Mouse (Mus musculus) stomach, embryonic 16.5 days (tissue): ENCODE data around the gene Spon1. TPM values are rescaled to one million over a fixed set of nuclear protein-coding genes. Genes with fewer than 3 reads are reported as not detected.

ENCODE experiments used
- ATAC-seq: fragments of 200-750 bp; cut with Nextera tagmentation; 2 replicates; pipeline ENCODE4 v1.8.0; 2017; ENCODE audit warnings: moderate number of reproducible peaks, moderate TSS enrichment; ENCODE audit not compliant: insufficient read depth, low FRiP score
- H3K27ac ChIP-seq: fragments of 300-500 bp; sonication (generic); 2 replicates; pipeline ENCODE4 v1.5.1; 2014; ENCODE audit warnings: low read length
- H3K27me3 ChIP-seq: fragments of 300-500 bp; sonication (generic); 2 replicates; pipeline ENCODE4 v1.6.1; 2014; ENCODE audit warnings: low read length, control low read depth, mixed read lengths; ENCODE audit not compliant: control insufficient read depth, insufficient read depth
- H3K36me3 ChIP-seq: fragments of 300-500 bp; sonication (generic); 2 replicates; pipeline ENCODE4 v1.6.1; 2014; ENCODE audit warnings: low read length; ENCODE audit not compliant: control insufficient read depth, insufficient read depth
- H3K4me1 ChIP-seq: fragments of 300-500 bp; sonication (generic); 2 replicates; pipeline ENCODE4 v1.6.1; 2014; ENCODE audit warnings: low read length, control low read depth, mixed read lengths; ENCODE audit not compliant: control insufficient read depth, insufficient read depth
- H3K4me2 ChIP-seq: fragments of 300-500 bp; sonication (generic); 2 replicates; pipeline ENCODE4 v1.6.1; 2014; ENCODE audit warnings: low read depth, low read length, mixed read lengths
- H3K4me3 ChIP-seq: fragments of 300-500 bp; sonication (generic); replicated peaks from 2 replicates; pipeline ENCODE4 v1.5.1; 2014; ENCODE audit warnings: mild to moderate bottlenecking, low read length
- H3K9ac ChIP-seq: fragments of 300-500 bp; sonication (generic); 2 replicates; pipeline ENCODE4 v1.6.1; 2014; ENCODE audit warnings: low read length
- H3K9me3 ChIP-seq: fragments of 300-500 bp; sonication (generic); replicated peaks from 2 replicates; pipeline ENCODE4 v1.6.1; 2016; ENCODE audit warnings: low read length, control low read depth; ENCODE audit not compliant: control insufficient read depth
- WGBS: fragments of 180-500 bp; shearing (Covaris S2); extraction: QIAGEN DNeasy Blood & Tissue Kit; methylation state at CpG from one replicate; pipeline ENCODE4 v1.1.7; 2014; 5-methylcytosine and 5-hydroxymethylcytosine counted together
- polyA plus RNA-seq: library from polyadenylated mRNA; unstranded; fragments of >200 nt; fragmentation: Nextera tagmentation; extraction: Ambion mirVana; gene quantifications from 2 replicates; pipeline ENCODE4 v1.2.1, GENCODE M21; 2015

The Spon1 gene
- polyA plus RNA-seq, 1 experiment from 2014 or later = 17.8 TPM

DNA sequence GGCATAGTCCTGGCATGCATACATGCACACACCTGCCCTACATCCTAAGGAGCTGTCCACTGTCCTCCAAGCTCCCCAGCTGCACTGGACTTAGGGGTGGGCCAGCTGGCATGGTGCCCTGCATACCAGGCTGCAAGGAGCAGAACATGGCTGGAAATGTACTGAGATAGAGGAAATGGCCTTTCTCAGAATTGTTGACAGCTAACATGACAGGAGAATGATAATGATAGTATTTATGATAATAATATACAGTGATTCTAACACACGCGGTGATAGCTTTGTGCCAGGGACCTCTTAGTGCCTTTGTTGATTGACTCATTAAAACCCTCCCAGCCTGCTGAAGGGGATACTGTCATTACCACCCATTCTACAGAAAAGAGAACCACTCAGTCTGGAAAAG lies 54.4 kb downstream of the Spon1 start:
- H3K27ac ChIP-seq = no peak overlapping the region
- no peaks in the 10 kb centered on the region for H3K36me3 ChIP-seq
- no peak overlapping the region for H3K9ac ChIP-seq
- no peaks in the 10 kb centered on the region for H3K27me3 ChIP-seq
- ATAC-seq = peak; percentile 28; the same call in 1 of the 2 replicates
- no peak overlapping the region for H3K4me3 ChIP-seq
- peaks cover 6% of the 10 kb centered on the region; the same call in 1 of the 2 replicates for H3K4me1 ChIP-seq
- H3K9me3 ChIP-seq = no peaks in the 10 kb centered on the region
- 57% methylated on average over 2 of the region's 2 CpGs for WGBS
- no peak overlapping the region for H3K4me2 ChIP-seq

DNA sequence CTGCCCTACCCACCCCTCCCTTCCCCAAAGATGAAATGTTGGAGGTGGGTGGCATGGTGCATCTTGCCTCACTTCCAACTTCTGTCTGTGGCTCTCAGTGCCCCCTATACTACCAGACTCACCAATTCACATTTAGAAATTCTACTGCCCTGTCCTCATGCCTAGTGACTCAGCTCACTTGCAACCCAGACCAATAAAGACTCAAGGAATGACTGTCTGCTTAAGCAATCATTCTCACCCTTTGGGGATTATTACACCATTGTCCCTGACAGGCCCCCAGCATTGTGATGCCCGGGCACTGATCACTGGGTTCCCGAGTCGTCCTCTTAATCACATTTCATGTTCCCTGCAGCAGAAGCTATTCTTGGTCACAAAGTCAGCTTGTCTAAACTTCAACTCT lies 57.2 kb downstream of the Spon1 start:
- H3K4me3 ChIP-seq = no peak overlapping the region
- WGBS = 47% methylated on average over 3 of the region's 3 CpGs
- no peak for ATAC-seq

DNA sequence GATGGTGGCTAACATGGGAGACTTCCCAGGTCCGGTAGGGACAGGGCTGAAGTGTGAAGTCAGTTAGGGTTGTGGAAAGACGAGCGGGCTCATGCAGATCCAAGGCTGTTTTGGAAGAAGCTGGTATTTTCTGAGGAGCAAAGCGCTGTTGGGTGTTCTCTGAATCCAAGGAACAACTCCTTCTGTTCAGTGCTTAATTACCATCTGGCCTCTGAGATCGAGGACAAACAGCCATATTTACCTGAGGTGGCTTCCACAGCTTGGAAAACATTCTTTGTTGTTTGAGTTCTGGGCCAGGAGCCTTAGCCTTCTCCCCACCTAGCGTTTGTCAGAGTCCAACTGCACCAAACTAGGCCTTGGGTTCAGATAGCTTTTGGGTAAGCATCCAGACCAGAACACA lies 58.9 kb downstream of the Spon1 start:
- H3K9me3 ChIP-seq = no peaks in the 10 kb centered on the region
- peaks cover 9% of the 10 kb centered on the region for H3K4me1 ChIP-seq
- no peaks in the 10 kb centered on the region for H3K27me3 ChIP-seq
- no peak overlapping the region for H3K9ac ChIP-seq
- no peak overlapping the region for H3K4me2 ChIP-seq
- H3K4me3 ChIP-seq = no peak overlapping the region
- no peaks in the 10 kb centered on the region for H3K36me3 ChIP-seq
- ATAC-seq = no peak
- WGBS = 85% methylated on average over 6 of the region's 6 CpGs
- no peak overlapping the region for H3K27ac ChIP-seq

More for the DNA sequence above, 57.2 kb downstream of the Spon1 start:
- H3K36me3 ChIP-seq = no peaks in the 10 kb centered on the region
- H3K4me2 ChIP-seq = no peak overlapping the region
- no peak overlapping the region for H3K9ac ChIP-seq
- H3K27me3 ChIP-seq = no peaks in the 10 kb centered on the region
- H3K4me1 ChIP-seq = peaks cover 9% of the 10 kb centered on the region
- H3K27ac ChIP-seq = no peak overlapping the region
- no peaks in the 10 kb centered on the region for H3K9me3 ChIP-seq

DNA sequence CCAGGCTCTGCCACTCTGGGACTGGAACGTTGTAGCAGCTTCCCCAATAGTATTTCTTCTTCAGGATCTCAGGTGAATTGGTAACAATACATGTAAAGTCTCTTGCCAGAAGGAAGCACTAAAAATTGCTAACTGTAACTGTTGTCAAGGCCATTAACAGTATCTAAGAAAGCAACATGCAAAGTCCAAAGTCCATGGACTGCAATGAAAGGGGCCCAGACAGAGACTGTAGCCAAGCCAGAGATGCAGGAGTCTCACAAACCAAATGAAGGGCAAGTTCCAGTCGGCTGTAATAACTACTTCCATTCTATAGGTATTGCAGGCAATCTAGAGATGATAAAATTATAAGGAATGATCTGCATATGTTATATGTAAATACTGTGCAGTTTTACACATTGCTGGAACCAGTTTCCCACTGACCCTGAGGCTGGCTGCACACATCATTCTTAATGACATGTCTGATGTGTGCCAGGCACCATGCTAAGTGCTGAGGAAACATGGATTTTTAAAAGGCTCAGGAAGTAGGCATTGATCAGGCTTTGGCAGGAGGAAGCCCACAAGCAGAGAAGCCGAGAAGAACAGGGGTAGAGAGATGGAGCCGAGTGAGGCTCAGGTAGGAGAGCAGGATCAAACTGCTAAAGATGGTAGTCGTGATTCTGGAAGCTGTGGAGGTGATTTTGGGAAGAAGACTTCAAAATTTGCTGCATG lies 59.9 kb downstream of the Spon1 start:
- Histone ChIP-seq H3K27me3 (no peaks in the 10 kb centered on the region), H3K9ac (no peak overlapping the region), H3K27ac (no peak overlapping the region), H3K4me2 (no peak overlapping the region), H3K9me3 (no peaks in the 10 kb centered on the region), H3K36me3 (no peaks in the 10 kb centered on the region), H3K4me3 (no peak overlapping the region), H3K4me1 (peaks cover 9% of the 10 kb centered on the region)
- WGBS = 54% methylated on average over 5 of the region's 5 CpGs
- peak; percentile 25; the same call in 1 of the 2 replicates for ATAC-seq

DNA sequence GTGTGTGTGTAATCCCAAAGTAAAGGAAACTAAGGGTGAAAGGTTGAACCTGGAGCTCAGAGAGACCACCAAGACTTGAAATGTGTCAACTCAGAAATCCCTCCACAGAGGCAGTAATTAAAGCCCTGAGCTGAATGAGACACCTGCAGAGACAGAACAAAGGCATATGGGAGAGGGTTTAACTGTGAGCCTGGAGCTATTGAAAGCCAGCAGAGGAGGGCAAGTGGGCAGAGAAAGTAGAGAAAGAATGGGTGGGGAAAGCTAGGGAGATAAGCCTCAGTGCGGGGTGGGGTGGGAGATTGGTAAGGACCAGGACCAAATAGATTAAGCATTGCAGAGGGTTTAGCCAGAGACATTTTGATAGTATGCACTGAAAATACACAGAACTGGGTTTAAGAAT lies 60.7 kb downstream of the Spon1 start:
- Histone ChIP-seq H3K27ac (no peak overlapping the region), H3K4me3 (no peak overlapping the region), H3K9ac (no peak overlapping the region), H3K27me3 (no peaks in the 10 kb centered on the region), H3K36me3 (no peaks in the 10 kb centered on the region), H3K9me3 (no peaks in the 10 kb centered on the region), H3K4me1 (peaks cover 9% of the 10 kb centered on the region), H3K4me2 (no peak overlapping the region)
- ATAC-seq = no peak
- 45% methylated on average over 1 of the region's 1 CpGs for WGBS

DNA sequence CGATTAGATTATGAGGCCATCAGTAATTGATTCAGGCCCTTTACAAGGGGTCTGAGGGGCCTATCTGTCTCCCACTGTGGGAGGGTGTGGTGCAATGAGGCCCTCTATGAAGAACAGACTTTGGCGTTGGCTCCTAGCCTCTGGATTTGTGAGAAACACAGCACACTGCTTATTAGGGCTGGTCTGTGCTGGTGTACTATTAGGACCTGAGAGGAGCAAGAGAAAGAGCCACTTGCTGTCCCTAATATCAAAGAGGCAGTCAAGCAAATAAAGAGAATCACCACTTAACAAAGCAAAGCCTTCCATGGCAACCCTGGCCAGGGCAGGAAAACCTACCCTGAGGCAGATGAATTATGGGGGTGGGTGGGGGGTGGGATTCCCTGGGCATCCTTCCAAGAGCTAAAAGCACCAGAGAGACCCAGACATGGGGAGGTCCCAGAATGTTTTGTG lies 62.3 kb downstream of the Spon1 start:
- ATAC-seq = peak; percentile 40; the same call in 1 of the 2 replicates
- Histone ChIP-seq H3K9ac (no peak overlapping the region), H3K27ac (no peak overlapping the region), H3K36me3 (no peaks in the 10 kb centered on the region), H3K4me3 (no peak overlapping the region), H3K9me3 (no peaks in the 10 kb centered on the region), H3K27me3 (no peaks in the 10 kb centered on the region), H3K4me1 (peaks cover 9% of the 10 kb centered on the region), H3K4me2 (no peak overlapping the region)
- WGBS = 53% methylated on average over 2 of the region's 2 CpGs

DNA sequence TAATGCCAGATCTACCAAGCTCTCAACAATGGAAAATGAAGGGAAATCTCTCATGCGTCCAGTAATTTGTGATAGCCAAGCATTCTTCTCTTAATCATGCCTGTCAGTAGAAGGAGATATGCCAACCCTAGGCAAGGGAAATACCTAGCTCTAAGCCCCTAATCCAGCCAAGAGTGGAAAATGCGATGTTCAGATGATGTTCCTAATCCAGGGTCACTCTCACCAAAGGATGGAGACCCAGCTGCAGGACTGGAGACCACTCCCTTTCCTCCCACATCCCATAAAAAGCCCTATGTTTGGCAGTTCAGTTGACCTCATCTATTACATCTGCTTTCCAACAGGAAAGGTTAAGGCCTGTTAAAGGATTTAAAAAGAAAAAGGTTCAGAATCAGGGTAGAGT lies 62.8 kb downstream of the Spon1 start:
- no peak overlapping the region for H3K27ac ChIP-seq
- H3K9me3 ChIP-seq = no peaks in the 10 kb centered on the region
- H3K36me3 ChIP-seq = no peaks in the 10 kb centered on the region
- H3K9ac ChIP-seq = no peak overlapping the region
- no peak overlapping the region for H3K4me2 ChIP-seq
- ATAC-seq = no peak
- H3K4me3 ChIP-seq = no peak overlapping the region
- peaks cover 9% of the 10 kb centered on the region for H3K4me1 ChIP-seq
- no peaks in the 10 kb centered on the region for H3K27me3 ChIP-seq
- 50% methylated on average over 2 of the region's 2 CpGs for WGBS

DNA sequence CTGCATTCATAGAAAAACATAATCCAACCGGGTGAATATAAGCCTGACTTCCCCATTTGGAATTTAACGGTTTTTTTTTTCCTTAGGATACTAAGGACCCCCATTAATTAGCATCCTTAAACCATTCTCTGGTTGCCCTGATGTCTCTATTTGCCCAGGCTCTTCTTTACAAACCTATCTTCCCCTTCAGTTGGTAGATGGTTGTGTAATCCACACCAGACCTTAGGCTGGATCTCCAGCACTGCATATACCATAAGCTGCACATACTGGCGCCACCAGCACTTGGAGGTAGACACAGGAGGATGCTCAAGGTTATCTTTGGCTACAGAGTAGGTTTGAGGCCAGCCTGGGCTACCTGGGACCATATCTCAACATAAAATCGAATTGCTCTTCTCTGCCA lies 71.4 kb downstream of the Spon1 start:
- no peaks in the 10 kb centered on the region for H3K27me3 ChIP-seq
- H3K4me3 ChIP-seq = no peak overlapping the region
- H3K27ac ChIP-seq = no peak overlapping the region
- no peaks in the 10 kb centered on the region for H3K36me3 ChIP-seq
- H3K4me2 ChIP-seq = no peak overlapping the region
- WGBS = 87% methylated on average over 4 of the region's 4 CpGs
- H3K4me1 ChIP-seq = no peaks in the 10 kb centered on the region
- ATAC-seq = no peak
- no peaks in the 10 kb centered on the region for H3K9me3 ChIP-seq
- no peak overlapping the region for H3K9ac ChIP-seq

DNA sequence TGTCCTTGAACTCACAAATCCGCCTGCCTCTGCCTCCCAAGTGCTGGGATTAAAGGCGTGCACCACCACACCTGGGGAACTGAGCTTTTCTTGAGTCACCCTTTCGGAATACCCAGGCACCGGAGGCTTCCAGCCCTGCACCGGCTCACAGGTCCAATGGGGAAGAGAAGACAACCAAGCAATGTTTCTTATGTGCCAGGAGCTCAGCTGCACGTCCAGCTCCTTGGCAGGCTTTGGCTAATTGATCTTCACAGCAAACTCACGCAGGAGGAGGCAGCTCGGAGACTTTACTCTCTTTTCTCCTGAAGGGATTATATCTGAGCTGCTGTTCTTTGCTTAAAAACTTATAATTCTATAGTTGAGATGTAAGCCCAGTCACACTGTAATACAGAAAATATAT lies 73.6 kb downstream of the Spon1 start:
- ATAC-seq = no peak
- 72% methylated on average over 8 of the region's 8 CpGs for WGBS
- Histone ChIP-seq H3K36me3 (no peaks in the 10 kb centered on the region), H3K27me3 (no peaks in the 10 kb centered on the region), H3K9me3 (no peaks in the 10 kb centered on the region), H3K4me3 (no peak overlapping the region), H3K9ac (no peak overlapping the region), H3K4me1 (no peaks in the 10 kb centered on the region), H3K27ac (no peak overlapping the region), H3K4me2 (no peak overlapping the region)
